Mouse (Mus musculus): Measurements from ENCODE around the gene Snx12.

The Snx12 gene

GRCm38 (mm10) chrX:101221834-101222795, at the start of gene Snx12:
Gene Snx12 (minus strand): TSS chrX:101222563.
- peak; percentile 87 for DNase-seq

- no peak for DNase-seq
Measured at GRCm38 (mm10) chrX:101268755-101269124, 46.4 kb upstream of the Snx12 start, which contains the start of gene Gm20489. Gene Gm20489 (minus strand): TSS chrX:101269023.

GRCm38 (mm10) chrX:101268025-101268754, 45.8 kb upstream of the Snx12 start, which contains the start of gene Il2rg:
Gene Il2rg (minus strand): TSS chrX:101268255.
- no peak for DNase-seq

GRCm38 (mm10) chrX:101266631-101267030, 44.3 kb upstream of the Snx12 start:
- DNase-seq = no peak

GRCm38 (mm10) chrX:101263892-101264291, 41.5 kb upstream of the Snx12 start, which contains the start of gene Gm614:
Gene Gm614 (minus strand): TSS chrX:101263992.
- DNase-seq = no peak

- no peak for DNase-seq
Measured at GRCm38 (mm10) chrX:101260441-101261325, 38.3 kb upstream of the Snx12 start.

- DNase-seq = no peak
Measured at GRCm38 (mm10) chrX:101256603-101257002, 34.2 kb upstream of the Snx12 start.

- no peak for DNase-seq
Measured at GRCm38 (mm10) chrX:101254740-101255139, 32.4 kb upstream of the Snx12 start.

GRCm38 (mm10) chrX:101253952-101254729, 31.8 kb upstream of the Snx12 start, which contains the start of gene Foxo4:
Gene Foxo4 (plus strand): TSS chrX:101254528.
- peak; percentile 80 for DNase-seq

- no peak for DNase-seq
Measured at GRCm38 (mm10) chrX:101245011-101245410, 22.6 kb upstream of the Snx12 start.

GRCm38 (mm10) chrX:101222796-101223162, 416 bp upstream of the Snx12 start:
- no peak for DNase-seq

- DNase-seq = no peak
Measured at GRCm38 (mm10) chrX:101189285-101189684, 33.1 kb downstream of the Snx12 start.

- no peak for DNase-seq
Measured at GRCm38 (mm10) chrX:101187647-101188046, 34.7 kb downstream of the Snx12 start.

GRCm38 (mm10) chrX:101173388-101173787, 49.0 kb downstream of the Snx12 start:
- DNase-seq = no peak

GRCm38 (mm10) chrX:101168425-101168824, 53.9 kb downstream of the Snx12 start:
- DNase-seq = no peak

GRCm38 (mm10) chrX:101163739-101164138, 58.6 kb downstream of the Snx12 start:
- DNase-seq = no peak

- no peak for DNase-seq
Measured at GRCm38 (mm10) chrX:101163278-101163677, 59.1 kb downstream of the Snx12 start.

- no peak for DNase-seq
Measured at GRCm38 (mm10) chrX:101162532-101162931, 59.8 kb downstream of the Snx12 start.

GRCm38 (mm10) chrX:101157488-101157887, 64.9 kb downstream of the Snx12 start:
- DNase-seq = no peak

GRCm38 (mm10) chrX:101156369-101156768, 66.0 kb downstream of the Snx12 start:
- DNase-seq = no peak

- no peak for DNase-seq
Measured at GRCm38 (mm10) chrX:101147506-101147905, 74.9 kb downstream of the Snx12 start.

Measured in right cerebral cortex, postnatal 25 days (tissue).